Mouse (Mus musculus) CH12.LX (cell line): ENCODE results near the gene Ndufb3.

ENCODE experiments used
- CHD1 ChIP-seq: IDR thresholded peaks from 2 replicates; pipeline ENCODE4 v1.6.1; 2012; ENCODE audit warnings: low read depth, low read length, improper control_type of control experiment, inconsistent platforms
- CTCF ChIP-seq, 2 experiments: IDR thresholded peaks in 1 of 2; conservative IDR thresholded peaks in 1 of 2; 2 replicates each; pipeline ENCODE4 v1.5.1; 2011 to 2012; ENCODE audit warnings: low read depth in 2 of 2, low read length in 2 of 2, improper control_type of control experiment in 1 of 2, inconsistent platforms in 1 of 2, mild to moderate bottlenecking in 1 of 2, moderate library complexity in 1 of 2
- GABPA ChIP-seq: IDR thresholded peaks from 2 replicates; pipeline ENCODE4 v1.6.1; 2012; ENCODE audit warnings: low read depth, low read length, improper control_type of control experiment, inconsistent platforms; ENCODE audit not compliant: insufficient replicate concordance
- NRF1 ChIP-seq: IDR thresholded peaks from 2 replicates; pipeline ENCODE4 v1.6.1; 2014; ENCODE audit warnings: low read depth, mild to moderate bottlenecking, inconsistent platforms, low read length, improper control_type of control experiment, moderate library complexity
- PAX5 ChIP-seq: IDR thresholded peaks from 2 replicates; pipeline ENCODE4 v1.6.1; 2012; ENCODE audit warnings: low read length, inconsistent platforms, mixed read lengths
- POLR2A ChIP-seq: IDR thresholded peaks from 2 replicates; pipeline ENCODE4 v1.6.1; 2011; ENCODE audit warnings: low read depth, mild to moderate bottlenecking, improper control_type of control experiment, low read length
- SMC3 ChIP-seq: IDR thresholded peaks from 2 replicates; pipeline ENCODE4 v1.6.1; 2011; ENCODE audit warnings: low read depth, low read length, improper control_type of control experiment

- TF ChIP-seq NRF1 (no peak), GABPA (no peak), CTCF (conservative IDR thresholded peaks at IDR 0.05 in 1 of 2, IDR thresholded peaks at IDR 0.05 in 1 of 2; ENCODE audit: low read depth in 2 of 2, low read length in 2 of 2) (peak in 1 of 2 experiments; percentile 47; a peak in 2 of 4 replicates), SMC3 (no peak), POLR2A (no peak), PAX5 (no peak), CHD1 (no peak)
These were observed 1.9 kb upstream of the Ndufb3 start for GRCm38 (mm10) chr1:58584271-58584670.
